Mouse (Mus musculus): ENCODE measurements around the gene Fndc8.

Fndc8 gene

DNA sequence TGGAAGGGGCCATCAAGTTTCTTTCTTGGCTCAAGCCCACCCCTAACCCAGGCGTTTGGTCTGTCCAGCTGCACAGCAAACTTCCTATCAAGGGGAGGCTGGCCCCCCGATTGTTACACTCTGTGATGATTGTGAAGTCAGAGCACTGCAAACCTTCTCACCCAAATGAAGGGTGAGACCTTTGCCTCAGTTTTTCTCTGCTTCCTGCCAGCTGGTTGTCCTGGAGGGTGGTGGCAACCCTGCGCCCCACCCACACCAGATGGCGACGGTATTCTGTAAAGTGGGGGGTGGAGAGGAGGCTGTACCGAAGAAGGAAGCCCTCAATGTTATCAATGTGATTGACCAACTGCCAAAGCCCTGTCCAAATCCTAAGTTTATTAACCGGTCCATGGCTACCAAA, at the start of gene Fndc8:
TSS of gene Fndc8 (plus strand) at position 189 of the 400 bp plus-strand sequence.
- DNase-seq (ENCODE audit: low spot score in 2 of 2): no peak

DNA sequence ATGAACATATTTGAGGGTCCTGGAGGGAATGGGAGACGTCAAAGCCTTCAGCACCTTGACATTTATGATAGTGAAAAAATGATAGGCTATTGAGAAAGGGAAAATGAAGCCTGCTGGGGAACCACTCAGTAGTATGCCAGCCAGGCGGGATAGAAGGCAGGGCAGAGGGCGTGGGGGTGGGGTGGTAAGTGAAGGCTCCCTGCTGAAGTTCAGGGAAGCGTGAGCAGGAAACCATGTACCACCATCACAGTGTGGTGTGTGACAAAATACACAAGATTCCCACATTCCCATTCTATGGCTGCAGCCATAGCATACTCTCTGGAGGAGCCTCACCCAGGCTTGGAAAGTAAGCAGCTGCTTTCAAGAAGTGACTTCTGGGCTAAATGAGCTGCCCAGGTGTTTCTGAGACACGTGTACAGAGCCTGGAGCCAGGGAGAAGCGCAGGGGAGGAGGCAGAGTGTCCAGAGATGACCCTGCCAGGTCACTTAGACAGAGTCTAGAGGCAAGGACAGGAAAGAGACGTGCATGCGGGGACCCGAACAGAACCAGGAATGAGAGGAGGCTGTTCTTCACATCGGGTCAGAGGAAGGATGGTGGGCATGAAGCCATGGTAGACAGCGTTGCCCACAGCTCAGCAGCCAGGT, 47.0 kb upstream of the Fndc8 start:
- no peak for DNase-seq (ENCODE audit: low spot score in 2 of 2)

DNA sequence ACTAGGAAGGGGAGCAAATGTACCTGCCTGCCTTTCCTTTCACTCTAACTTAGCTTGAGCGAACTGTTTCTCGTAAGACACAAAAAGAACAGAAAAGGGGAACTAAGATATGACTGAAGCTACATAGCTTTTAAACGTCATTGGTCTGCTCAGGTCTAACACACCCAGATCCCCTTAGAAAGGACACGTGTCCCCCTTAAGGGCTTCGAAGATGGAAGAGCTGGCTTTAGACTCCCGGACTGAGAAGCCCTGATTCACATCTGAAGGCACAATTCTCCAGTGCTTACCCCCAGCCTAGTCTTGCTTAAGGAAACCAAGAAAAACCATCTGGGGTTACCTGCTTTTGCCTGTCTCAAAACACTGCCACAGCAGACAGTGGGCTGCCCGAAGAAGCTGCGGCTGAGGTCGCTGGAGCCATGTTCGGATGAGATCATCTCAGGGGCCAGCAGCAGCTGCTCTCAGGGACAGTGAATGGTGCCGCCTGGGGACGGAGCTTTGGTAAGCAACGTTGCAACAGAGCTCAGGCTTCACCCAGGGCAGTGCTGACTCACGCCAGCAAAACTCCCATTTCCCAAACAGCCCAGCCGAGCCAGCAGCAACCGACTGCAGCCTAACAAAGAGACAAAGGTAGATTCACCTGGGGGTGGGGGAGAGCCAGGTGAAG, 46.4 kb upstream of the Fndc8 start:
- DNase-seq (ENCODE audit: low spot score in 2 of 2): peak; percentile 46 to 48

DNA sequence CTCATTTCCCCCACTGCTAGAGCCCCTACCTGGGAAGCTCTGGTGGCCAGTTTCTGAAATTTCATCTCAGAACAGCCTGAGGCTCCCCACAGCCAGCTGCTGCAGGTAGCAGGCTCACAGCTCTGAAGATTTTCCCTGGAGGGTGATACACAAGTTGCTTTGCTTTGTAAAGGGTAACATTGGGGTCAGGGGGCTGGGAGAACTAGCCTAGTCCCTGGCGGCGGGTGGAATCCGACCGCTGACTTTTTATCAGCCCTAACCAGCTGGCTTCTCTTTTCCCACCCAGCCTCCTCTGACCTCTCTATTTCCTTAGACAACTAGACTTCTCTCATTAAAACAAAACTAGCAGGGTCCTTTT, 45.9 kb upstream of the Fndc8 start:
- DNase-seq (ENCODE audit: low spot score in 2 of 2): no peak

DNA sequence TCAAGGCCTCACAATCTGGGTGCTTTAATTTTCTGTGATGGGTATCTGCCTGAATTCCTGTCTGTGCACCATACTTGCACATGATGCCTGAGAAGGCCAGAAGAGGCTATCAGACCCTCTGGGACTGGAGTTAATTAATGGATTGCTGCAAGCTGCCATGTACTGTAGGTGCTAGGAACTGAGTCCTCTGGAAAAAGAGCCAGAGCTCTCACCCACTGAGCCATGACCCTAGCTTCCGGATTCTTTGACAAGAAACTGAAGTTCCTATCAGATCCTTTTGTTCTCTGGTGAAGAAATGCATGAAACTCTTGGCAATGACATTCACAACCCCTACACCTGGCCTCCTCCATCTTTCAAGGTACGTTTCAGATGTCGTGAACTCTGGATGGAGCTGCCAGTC, 45.0 kb upstream of the Fndc8 start:
- no peak for DNase-seq (ENCODE audit: low spot score in 2 of 2)

DNA sequence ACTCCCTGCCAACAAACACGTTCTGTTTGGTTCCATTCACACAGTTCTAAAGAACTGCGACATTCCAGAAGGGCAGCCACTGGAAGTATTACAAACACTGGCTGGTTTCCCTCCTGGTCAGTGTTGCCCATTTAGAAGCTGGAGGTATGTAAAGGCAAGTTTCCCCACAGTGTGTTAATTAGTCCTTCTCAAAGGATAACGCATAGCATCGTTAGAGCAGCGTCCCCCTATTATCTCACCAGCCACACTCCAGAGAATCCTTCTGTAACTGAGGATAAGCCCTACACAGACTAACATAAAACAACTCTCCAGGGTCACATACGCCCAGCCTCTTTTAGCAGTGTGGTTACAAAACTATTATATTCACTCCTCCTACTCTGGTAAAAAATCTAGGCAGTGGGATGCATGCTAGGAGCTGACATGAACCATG, 44.3 kb upstream of the Fndc8 start:
- DNase-seq (ENCODE audit: low spot score in 2 of 2): no peak

DNA sequence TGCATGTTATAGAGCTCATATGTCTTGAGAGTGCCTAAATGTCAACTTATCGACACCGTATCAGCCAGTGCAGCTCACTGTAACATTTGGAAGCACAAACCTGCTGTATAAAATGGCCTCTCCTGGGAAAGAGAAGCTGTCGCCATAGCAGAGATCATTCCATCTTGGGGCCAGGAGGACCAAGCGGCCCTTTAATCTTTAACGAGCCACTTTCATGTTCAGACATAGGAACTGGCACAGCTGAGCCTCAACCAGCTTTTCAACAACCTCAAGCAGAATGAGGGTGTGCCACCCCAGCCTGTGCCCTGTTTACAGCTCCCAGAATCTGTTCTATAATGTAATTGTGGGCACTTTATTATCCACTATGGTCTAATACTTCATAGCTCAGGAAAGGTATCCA, 41.7 kb upstream of the Fndc8 start:
- no peak for DNase-seq (ENCODE audit: low spot score in 2 of 2)

DNA sequence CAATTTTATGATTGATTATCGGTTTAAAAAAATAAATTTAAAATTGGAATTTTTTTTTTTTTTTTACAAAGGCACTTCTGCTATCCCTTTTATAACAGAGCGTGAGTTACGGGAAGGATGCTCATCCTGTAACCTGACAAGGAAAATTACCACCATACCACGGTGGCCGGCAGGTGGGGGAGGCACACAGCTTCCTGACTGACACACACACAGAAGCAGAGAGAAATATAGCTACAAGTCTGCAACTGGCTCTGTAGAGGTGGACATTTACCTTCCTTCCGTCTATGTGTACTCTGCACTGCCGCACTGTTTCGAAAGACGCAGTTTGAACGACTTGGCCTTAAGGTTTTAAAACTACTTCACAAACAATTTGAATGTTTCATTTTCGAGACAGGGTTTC, 39.8 kb upstream of the Fndc8 start:
- DNase-seq (ENCODE audit: low spot score in 2 of 2): no peak

DNA sequence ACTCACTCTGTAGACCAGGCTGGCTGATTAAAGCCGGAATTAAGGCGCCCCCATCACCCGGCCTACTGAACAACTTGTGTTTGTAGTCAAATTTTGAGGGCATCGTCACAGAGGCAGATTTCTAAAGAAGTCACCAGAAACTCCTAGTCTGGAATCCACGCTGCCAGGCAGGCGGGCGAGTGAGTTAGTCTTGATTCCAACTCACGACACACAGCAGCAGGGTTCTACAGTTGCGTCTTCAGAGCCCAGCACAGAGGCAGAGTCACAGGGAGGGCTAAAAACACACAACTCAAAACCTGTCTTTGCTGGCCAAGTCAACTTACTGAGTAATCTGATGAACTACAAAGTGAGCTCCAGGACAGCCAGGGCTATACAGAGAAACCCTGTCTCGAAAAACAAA, 39.4 kb upstream of the Fndc8 start:
- DNase-seq (ENCODE audit: low spot score in 2 of 2): no peak

DNA sequence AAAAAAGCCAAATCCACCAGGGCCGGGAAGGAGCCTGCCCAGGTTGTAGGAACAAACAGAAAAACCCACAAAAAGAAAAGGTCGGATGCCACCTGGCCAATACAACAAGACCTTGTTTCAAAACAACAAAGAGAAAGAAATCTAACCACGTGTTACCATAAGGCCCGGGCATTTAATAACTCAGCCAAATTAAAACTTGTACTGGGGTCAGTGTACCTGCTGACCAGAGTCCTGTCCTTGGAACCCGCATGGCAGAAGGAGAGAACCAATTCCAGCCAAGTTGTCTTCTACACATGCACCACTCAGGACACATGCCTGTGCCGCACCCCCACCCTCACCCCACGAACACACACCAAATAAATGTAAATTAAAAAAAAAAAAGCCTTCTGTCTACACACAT, 39.0 kb upstream of the Fndc8 start:
- DNase-seq (ENCODE audit: low spot score in 2 of 2): no peak

DNA sequence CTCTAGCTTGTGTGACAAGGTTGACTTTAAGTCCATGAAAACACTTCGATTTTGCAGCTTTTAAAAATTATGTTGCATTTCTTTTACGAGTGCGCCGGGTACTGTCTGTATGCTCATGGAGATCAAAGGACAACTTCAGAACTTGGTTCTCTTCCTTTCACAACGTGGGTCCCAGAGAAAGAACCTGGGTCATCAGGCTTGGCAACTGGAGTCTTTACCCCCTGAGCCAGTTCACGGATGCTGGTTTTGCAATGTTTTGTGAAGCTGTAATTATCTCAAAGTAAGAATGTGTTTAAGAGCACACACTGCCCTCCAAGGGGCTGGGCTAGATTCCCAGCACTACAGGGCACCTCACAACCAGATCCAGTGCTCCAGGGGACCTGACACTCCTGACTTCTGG, 37.8 kb upstream of the Fndc8 start:
- no peak for DNase-seq (ENCODE audit: low spot score in 2 of 2)

DNA sequence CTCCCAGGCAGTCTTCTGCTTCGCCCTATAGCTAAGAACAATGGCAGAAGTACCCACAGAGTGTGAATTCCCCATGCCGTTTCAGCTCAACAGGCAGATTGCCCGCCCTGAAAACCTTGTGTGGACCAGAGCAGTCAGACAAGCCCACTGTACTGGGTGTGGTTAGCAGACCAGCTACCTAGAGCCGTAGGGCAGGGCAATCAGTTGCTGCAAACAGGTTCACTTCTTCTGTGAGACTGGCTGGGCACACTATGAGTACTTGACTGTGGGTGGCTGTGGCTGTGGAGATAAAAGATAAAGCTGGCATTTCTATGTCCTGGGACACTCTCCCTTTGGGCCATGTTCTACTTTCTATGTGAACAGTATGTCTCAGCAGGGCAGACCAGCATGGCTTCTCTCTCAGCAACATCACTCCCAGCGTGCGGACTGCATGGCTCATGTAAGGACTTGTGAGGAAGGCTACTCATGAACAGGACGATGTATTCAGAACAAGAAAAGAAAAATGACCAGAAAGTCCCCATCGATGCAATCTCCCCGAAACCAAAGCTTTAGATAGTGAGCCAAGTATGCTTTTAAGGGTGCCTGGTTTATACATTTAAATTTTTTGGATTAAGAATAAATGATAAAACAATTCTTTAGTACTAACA, 36.5 kb upstream of the Fndc8 start:
- no peak for DNase-seq (ENCODE audit: low spot score in 2 of 2)

DNA sequence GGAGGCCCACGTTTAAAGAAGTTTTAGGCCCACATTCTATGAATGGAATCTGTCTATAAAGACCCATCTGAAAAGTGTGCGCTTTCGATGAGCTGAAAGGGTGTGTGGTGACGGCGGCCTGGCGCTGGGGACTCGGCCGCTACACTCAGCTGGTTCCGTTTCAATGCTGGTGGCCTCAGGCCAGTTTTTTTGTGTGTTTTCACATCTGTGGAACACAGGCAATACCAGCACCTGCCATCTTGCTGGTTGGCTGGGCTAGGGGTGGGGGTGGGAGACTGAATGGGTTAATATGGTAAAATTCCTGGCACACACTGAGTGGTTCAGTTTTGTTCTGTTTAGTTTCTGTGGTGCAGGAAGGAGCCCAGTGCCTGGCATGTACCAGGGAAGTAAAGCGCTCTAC, 35.9 kb upstream of the Fndc8 start:
- DNase-seq (ENCODE audit: low spot score in 2 of 2): peak; percentile 43 to 52

DNA sequence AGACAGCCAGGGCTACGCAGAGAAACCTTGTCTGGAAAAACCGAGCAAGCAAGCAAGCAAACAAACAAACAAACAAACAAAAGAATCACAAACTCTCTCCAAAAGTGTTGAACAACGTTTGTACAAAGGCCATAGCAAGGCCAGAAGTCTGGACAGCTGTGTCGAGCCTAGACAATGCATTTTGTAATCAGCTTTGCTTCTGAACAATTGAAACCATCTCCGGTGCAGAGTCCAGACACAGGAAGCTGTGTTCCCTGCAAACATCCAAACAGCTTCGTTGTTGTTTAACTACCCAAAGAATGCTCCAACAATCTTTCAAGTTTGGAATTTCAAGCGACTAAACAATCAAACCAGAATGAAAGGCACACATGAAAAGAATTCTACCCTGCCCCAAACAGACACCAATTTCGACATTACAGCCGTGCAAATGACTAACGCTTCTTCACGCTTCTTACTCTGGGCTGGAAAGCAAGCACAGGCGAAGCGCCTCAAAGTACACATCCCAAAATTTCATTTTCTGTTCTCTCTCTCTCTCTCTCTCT, 34.5 kb upstream of the Fndc8 start:
- no peak for DNase-seq (ENCODE audit: low spot score in 2 of 2)

DNA sequence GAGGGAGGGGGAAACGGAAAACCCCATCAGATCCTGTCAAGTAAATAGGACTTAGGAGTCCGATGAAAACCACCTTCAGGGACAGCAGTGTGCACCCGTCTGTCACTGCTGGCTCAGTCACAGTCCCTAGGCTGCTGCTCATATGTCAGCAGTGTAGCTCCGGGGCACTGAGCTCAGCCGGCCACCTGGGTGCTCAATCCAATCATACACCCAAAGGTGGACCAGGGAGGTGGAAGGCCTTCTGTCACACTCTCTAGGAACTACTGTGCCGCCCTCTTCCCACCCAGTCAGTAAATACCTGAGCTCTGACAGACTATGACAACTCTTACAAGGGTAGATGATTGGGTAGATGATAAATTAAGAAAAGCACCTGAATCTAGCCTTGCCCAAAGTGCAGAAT, 31.2 kb upstream of the Fndc8 start:
- no peak for DNase-seq (ENCODE audit: low spot score in 2 of 2)

DNA sequence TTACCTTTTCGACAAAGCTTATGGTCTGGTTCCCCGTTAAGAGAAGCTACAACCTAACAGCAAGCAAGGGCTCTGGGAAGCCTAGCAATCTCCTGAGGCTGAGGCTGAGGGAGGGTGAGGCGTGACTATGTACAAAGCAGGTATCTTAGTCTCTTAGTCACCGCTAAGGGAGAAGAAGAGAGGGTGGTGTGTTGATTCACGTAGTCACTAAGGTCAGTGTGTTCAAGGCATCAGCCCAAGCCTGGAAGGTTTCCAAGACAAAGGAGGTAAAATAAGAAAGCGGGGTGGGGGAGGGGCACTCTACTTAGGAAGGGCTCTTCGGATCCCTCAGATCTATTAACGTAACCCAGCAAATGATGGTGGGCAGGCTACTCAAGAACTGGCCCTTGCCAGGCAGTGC, 30.4 kb upstream of the Fndc8 start:
- no peak for DNase-seq (ENCODE audit: low spot score in 2 of 2)

DNA sequence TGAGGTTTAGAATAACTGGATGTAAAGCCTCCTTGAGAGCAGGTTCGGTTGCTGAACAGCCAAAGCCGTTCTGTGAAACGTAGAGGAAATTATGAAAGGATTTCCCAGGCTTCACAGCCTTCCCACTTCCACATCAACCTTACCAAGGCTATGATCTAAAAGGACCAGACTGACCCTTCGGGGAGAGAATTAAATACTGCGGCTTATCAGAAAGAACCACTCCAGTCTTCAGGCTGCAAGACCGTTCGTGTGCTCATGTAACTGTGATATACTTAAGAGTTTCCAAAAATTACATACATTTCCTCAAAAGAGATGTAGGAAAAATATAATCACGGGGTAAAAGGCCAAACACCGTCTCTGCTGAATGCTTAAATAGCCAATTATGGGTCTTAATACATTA, 29.3 kb upstream of the Fndc8 start:
- no peak for DNase-seq (ENCODE audit: low spot score in 2 of 2)

DNA sequence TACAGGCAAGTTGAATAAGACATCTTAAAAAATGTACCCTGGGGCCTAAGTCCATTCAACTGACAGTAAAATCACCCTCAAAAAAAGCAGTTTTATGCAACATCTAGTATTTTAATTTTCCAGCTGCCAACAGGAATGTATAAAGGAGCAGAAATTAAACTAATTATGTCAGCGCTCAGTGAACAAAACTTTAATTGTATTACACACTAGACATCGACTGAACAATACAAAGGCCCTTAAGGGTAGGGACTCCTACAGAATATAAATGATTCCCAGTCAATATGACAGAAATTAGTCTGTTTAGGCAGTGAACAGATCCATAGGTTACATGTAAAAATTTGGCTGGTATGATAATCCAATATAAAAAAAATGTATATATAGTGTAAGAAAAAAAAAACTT, 28.9 kb upstream of the Fndc8 start:
- no peak for DNase-seq (ENCODE audit: low spot score in 2 of 2)

DNA sequence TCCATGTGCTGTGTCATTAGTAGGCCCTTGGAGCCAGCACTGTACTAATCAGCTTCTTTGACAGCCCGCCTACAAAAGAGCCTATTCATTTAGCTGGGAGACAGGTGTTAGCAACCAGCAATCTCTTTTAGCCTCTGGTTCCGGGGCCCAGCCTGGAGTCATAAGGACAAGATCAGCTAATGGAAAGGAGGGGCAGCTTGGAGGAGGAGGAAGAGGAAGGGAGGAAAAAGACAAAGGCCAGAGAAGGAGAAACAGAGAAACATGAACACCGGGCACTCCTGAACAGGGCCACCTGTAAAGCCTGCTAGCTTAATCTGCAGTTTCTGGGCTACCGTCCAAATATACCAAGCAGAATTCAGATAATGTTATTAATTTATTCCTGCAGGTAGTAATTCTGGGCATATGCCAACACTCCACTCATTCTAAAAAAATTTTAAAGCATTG, 28.4 kb upstream of the Fndc8 start:
- DNase-seq (ENCODE audit: low spot score in 2 of 2): no peak

DNA sequence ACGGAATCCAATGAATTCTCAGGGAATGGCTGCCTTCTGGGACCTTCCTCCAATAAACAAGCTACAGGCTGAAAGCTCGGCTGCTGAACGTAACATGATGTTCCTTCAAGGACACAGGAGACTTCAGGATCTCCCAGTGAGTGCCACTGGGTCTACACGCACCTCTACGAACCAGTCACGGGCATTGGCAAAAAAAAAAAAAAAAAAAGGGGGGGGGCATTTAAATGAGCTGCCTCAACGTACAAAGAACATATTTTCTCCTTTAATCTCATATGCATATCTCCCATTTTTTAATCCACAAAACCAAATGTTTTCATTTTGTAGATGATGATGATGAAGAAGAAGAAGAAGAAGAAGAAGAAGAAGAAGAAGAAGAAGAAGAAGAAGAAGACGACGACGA, 26.0 kb upstream of the Fndc8 start:
- no peak for DNase-seq (ENCODE audit: low spot score in 2 of 2)

DNA sequence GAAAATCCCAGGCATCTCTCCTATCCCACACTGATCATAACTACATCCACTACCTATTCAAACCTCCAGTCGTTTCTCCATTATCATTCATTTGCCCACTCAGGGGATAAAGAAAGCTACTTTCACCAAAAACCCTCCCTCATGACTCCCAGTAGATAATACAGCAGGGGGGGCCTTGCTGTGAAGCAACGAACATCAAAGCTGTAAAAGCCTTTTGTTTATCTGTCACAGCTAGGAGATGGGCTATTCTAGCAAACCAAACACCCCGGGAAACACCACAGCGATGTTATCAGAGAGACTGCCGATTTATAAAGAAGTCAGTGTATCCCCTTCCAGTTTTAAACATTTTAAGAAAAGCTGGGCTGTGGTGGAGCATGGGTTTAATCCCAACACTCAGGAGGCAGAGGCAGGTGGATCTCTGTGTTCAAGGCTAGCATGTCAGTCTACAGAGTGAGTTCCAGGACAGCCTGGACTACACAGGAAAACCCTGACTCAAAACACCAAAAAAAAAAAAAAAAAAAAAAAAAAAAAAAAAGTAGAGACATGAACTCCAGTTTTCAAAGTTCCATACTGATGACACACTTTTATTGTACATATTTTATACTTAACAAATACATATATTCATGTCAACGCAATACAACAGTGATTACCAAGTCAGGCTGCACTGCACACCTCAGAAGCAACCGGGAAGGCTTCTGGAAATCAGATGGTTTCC, 24.9 kb upstream of the Fndc8 start:
- no peak for DNase-seq (ENCODE audit: low spot score in 2 of 2)

DNA sequence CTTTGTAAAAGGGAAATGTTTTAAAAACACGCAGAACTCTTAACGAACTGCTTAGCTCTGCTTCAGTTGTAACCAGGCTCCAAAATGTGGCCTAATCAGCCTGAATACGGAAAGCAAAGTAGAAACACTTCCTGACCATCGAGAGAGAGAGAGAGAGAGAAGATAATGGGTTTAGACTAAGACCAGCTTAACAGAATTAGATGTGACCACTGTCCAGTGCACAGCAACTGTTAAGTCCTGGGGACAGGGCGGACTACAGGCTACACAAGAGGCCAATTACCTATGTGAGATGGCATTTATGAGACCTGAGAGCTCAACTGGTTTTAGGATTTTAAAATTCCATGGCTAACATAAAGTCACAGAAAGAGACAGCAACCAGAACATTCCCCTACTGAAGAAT, 24.0 kb upstream of the Fndc8 start:
- DNase-seq (ENCODE audit: low spot score in 2 of 2): no peak

Data from right cerebral cortex, postnatal 10 days (tissue).